Mouse (Mus musculus): ENCODE data around the gene Ccl7.

- TF ChIP-seq CTCF (IDR thresholded peaks at IDR 0.05) (no peak), EP300 (IDR thresholded peaks at IDR 0.05; ENCODE audit: insufficient read depth, low read depth, low read length) (no peak)
Observed at GRCm38 (mm10) chr11:81997085-81997484, 48.4 kb upstream of the Ccl7 start.
